Mouse (Mus musculus): ENCODE results near the gene Methig1.

DNA sequence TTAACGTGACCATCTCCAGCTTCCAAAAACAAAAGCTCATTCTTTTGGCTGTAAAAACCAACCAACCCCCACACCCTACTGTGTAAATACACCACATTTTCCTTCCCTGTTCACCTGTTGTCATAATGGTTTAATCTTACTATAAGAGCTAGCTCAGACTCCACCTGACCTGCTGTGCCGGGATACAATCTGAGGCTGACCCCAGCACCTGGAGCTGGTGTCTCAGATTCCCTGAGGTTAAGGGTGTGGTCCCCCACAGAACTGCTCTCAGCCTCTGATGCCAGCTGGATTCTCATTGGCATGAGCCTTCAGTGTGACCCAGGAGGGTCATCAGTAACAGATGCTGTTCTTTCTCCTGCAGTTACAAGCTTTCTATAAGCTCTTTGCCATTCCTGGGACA, 27.2 kb downstream of the Methig1 start:
- no peak for TF ChIP-seq CTCF (IDR thresholded peaks at IDR 0.05; ENCODE audit: borderline replicate concordance, insufficient read depth, low read depth, low read length)
- no peak for TF ChIP-seq POLR2A (IDR thresholded peaks at IDR 0.05; ENCODE audit: borderline replicate concordance, insufficient read depth, low read length)

All from cerebellum, adult 2 months (tissue).